18 mouse cellular contexts compared by ENCODE assay signal in genomic region chr6:144645796-144646195, GRCm38 (mm10).
DNase-seq lines count a peak whose midpoint lies in the region; ATAC-seq and TF ChIP-seq lines count a peak whose summit lies in the region.
"Had no signal": no experiment of that assay in that cellular context is flagged by ENCODE, and none has a peak within 500 bp of the region (broad histone marks: within the 10 kb centered on the region; RNA-seq: fewer than 3 reads in every experiment).

No protein-coding gene starts in this region.

- H3K9ac ChIP-seq in lung, embryonic 16.5 days (ENCODE audit: low read length), result no peak overlapping the region
- H3K9ac ChIP-seq: embryonic facial prominence, embryonic 12.5 days; forebrain, embryonic 13.5 days; forebrain, embryonic 15.5 days had no signal

- no peaks in the 10 kb centered on the region for H3K9me3 ChIP-seq in lung, embryonic 16.5 days (ENCODE audit: control insufficient read depth, low read length)
- H3K9me3 ChIP-seq: embryonic facial prominence, embryonic 10.5 days; forebrain, embryonic 13.5 days had no signal

- H3K27ac ChIP-seq in lung, embryonic 16.5 days (ENCODE audit: low read length), result peak overlapping the region; percentile 21
- H3K27ac ChIP-seq: embryonic facial prominence, embryonic 10.5 days; embryonic facial prominence, embryonic 12.5 days; forebrain, embryonic 13.5 days; forebrain, embryonic 15.5 days had no signal

- no peak for ATAC-seq in lung, embryonic 16.5 days (ENCODE audit: low read depth)
- ATAC-seq: forebrain, embryonic 13.5 days; forebrain, embryonic 15.5 days had no signal

- H3K27me3 ChIP-seq in lung, embryonic 16.5 days (ENCODE audit: control insufficient read depth, insufficient read depth, low read depth, low read length), result no peaks in the 10 kb centered on the region
- H3K27me3 ChIP-seq: embryonic facial prominence, embryonic 12.5 days; forebrain, embryonic 13.5 days; forebrain, embryonic 15.5 days had no signal

- 43% methylated on average over 4 of the region's 4 CpGs for WGBS in lung, adult 2 months
- 50% methylated on average over 4 of the region's 4 CpGs for WGBS in lung, embryonic 16.5 days

- no peaks in the 10 kb centered on the region for H3K36me3 ChIP-seq in lung, embryonic 16.5 days (ENCODE audit: control insufficient read depth, insufficient read depth, low read length)
- H3K36me3 ChIP-seq: embryonic facial prominence, embryonic 10.5 days; embryonic facial prominence, embryonic 12.5 days; forebrain, embryonic 15.5 days had no signal

- no peak overlapping the region for H3K4me2 ChIP-seq in lung, embryonic 16.5 days (ENCODE audit: low read depth, low read length)
- H3K4me2 ChIP-seq: embryonic facial prominence, embryonic 12.5 days; forebrain, embryonic 13.5 days; forebrain, embryonic 15.5 days had no signal

- TF ChIP-seq CTCF in lung, adult 2 months (IDR thresholded peaks at IDR 0.05; ENCODE audit: insufficient read depth, low read length), result no peak

- intact Hi-C loops in gastrocnemius, postnatal 14 days (cut with DNase I; ENCODE audit: low total_unique reads), result no loop called here

- no peak for TF ChIP-seq POLR2A in lung, adult 2 months (IDR thresholded peaks at IDR 0.05; ENCODE audit: borderline replicate concordance, extremely low read depth, low read depth, low read length)

- no peak overlapping the region for H3K4me3 ChIP-seq in lung, adult 2 months (replicated peaks; ENCODE audit: extremely low read depth, low read depth, low read length)
- no peak overlapping the region for H3K4me3 ChIP-seq in lung, embryonic 16.5 days (ENCODE audit: low read length)
- H3K4me3 ChIP-seq: embryonic facial prominence, embryonic 10.5 days; embryonic facial prominence, embryonic 12.5 days; forebrain, embryonic 13.5 days; forebrain, embryonic 15.5 days had no signal

- DNase-seq in lung, adult 2 months, result peak; percentile 8
- no peak for DNase-seq in lung, postnatal 14 days
- DNase-seq in lung, adult 18-20 months, result no peak
- peak; percentile 41 for DNase-seq in lung, postnatal 10 days
- DNase-seq in adrenal gland, postnatal 4 days (ENCODE audit: low spot score in 2 of 2), result no peak
- no peak for DNase-seq in gastrocnemius, postnatal 14 days
- DNase-seq: adrenal gland, postnatal 10 days; adrenal gland, postnatal 25 days; cerebellum, adult 11-12 months; cerebellum, adult 2 months; cerebellum, adult 9-10 months; cerebellum, postnatal 10 days; cerebellum, postnatal 25 days had no signal

- peaks cover 11% of the 10 kb centered on the region for H3K4me1 ChIP-seq in lung, adult 2 months (ENCODE audit: control insufficient read depth, insufficient read depth, low read length)
- H3K4me1 ChIP-seq in lung, embryonic 16.5 days (replicated peaks; ENCODE audit: control insufficient read depth, insufficient read depth, low read length), result peaks cover 53% of the 10 kb centered on the region
- H3K4me1 ChIP-seq: forebrain, embryonic 13.5 days; forebrain, embryonic 15.5 days had no signal

Comparison
In these comparisons a context has a peak if more than half of its experiments do, and no peak if none do; other contexts are left out.
1. DNase-seq: peak in lung, adult 2 months (single experiment) and lung, postnatal 10 days (single experiment); none in lung, postnatal 14 days (single experiment), lung, adult 18-20 months (0 of 2), adrenal gland, postnatal 4 days (0 of 2) and gastrocnemius, postnatal 14 days (single experiment).